Mouse (Mus musculus) liver (tissue): ENCODE measurements around the gene Gm20489.

Source experiments
- DNase-seq: peaks from one replicate; pipeline ENCODE4 v3.0.0-alpha.2; 2020; ENCODE audit warnings: mixed read lengths

The Gm20489 gene

DNA sequence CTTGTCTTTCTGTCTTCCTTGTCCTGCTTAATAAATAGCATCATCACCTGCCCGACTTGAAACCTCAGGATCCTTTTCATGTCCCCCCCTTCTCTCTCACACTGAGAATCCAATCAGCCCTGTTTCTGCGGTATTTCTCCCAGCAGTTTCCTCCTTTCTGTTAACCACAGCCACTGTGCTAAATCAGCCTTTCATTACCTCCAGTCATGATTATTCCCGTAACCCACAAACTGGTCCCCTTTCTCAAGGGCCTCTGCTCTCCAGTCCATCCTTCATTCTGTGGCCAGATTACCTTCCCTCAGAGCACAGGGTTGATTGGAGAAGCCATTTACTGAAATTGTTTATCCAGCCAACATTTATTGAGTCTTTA is at the start of gene Gm20489:
Gm20489 (minus strand) TSS at position 269 of the 370 bp plus-strand sequence.
- no peak for DNase-seq

- no peak for DNase-seq
Measured at GRCm38 (mm10) chrX:101313625-101314359, 45.0 kb upstream of the Gm20489 start.

DNA sequence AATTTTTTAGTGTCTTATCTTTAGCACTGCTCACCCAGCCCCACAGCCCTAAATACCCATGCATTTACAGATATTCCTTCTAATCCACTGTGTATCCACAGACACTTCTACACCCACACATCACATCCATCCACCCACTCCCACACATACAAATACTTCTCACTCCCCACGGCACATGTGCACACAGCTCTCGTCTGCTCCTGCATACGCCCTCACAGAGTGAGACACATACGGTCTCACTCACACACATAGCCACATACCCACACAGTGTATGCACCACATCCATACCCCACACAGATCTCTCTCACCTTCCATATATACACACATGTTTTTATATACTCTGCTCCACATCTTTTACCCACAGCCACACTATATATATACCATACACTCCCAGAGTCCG is 40.5 kb upstream of the Gm20489 start:
- no peak for DNase-seq

DNA sequence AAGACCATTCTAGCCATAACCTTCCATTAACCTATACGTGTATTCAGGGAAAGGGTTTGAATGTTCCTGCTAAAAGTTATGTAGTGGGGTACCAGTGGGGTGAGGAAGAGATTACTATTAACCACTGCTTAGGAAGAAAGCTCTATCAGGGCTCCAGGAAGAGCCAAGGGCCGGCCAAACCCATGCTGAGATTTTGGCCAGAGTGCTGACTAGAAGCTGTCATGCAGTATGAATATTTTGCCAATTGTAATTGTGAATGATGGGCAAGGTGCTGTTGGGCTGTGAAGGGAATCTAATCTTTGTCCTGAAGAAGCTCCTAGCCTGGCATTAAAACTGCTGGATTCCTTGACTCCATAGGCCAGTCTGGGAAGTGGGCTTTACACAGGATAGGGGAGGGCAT is 35.8 kb upstream of the Gm20489 start:
- no peak for DNase-seq

DNA sequence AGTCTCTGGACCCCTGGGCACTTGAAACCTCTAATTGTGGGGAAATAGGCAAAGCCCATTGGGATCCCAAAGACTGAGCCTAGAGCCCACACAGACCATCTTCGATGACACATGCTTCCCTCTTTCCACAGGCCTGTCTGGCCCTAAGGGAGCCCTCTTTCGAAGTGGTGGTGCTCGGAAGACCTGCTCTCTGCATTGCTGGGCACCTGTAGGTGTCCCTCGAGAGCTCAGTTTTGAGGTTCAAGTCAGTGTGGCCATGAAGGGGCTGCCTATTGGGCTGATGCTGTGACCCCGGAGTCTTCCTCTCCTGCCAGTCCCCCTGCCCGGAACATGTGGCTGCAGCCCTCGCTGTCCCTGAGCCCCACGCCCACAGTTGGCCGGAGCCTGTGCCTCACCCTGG is 32.8 kb upstream of the Gm20489 start:
- no peak for DNase-seq

GRCm38 (mm10) chrX:101300427-101301030 is 31.7 kb upstream of the Gm20489 start:
- DNase-seq: no peak

GRCm38 (mm10) chrX:101299473-101300426 is 30.9 kb upstream of the Gm20489 start:
- DNase-seq: no peak

GRCm38 (mm10) chrX:101299055-101299454 is 30.2 kb upstream of the Gm20489 start, which contains the start of gene Nlgn3:
Gene Nlgn3, plus strand, starts transcription at chrX:101299168.
- DNase-seq: peak; percentile 14

DNA sequence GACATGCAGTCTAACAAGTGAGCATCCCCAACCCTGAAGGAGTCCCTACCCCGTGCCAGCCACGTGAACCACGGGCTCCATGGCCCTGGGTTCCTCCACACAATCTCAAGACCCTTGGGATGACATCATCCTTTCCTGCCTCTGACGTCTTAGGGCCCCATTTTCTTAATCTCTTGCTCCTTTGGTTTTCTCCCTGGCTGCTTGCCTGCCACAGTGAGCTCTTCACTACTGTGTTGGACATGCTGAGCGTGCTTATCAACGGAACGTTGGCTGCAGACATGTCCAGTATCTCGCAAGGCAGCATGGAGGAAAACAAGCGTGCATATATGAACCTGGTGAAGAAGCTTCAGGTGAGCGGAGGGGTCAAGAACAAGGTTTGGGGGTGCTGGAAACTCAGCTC is 21.3 kb upstream of the Gm20489 start:
- DNase-seq: peak; percentile 41

- DNase-seq: no peak
Measured at GRCm38 (mm10) chrX:101289037-101289436, 20.2 kb upstream of the Gm20489 start.

DNA sequence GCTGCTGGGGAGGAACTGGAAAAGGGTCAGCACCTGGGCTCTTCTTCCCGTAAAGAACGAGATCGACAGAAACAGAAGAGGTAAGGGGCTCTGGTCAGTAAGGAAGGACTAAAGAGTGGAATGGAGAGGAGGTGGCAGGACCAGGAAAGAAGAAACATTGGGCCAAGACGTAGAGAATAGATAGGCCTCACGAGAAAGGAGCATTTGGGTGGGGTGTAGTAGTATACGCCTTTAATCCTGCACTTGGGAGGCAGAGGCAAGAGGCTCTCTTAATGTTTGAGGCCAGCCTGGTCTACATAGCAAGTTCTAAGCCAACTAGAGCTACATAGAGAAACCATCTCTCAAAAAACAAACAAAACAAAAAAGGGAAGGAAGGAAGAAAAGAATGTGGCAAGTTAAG is 19.6 kb upstream of the Gm20489 start:
- peak; percentile 37 for DNase-seq

GRCm38 (mm10) chrX:101287543-101287942 is 18.7 kb upstream of the Gm20489 start:
- peak; percentile 74 for DNase-seq

DNA sequence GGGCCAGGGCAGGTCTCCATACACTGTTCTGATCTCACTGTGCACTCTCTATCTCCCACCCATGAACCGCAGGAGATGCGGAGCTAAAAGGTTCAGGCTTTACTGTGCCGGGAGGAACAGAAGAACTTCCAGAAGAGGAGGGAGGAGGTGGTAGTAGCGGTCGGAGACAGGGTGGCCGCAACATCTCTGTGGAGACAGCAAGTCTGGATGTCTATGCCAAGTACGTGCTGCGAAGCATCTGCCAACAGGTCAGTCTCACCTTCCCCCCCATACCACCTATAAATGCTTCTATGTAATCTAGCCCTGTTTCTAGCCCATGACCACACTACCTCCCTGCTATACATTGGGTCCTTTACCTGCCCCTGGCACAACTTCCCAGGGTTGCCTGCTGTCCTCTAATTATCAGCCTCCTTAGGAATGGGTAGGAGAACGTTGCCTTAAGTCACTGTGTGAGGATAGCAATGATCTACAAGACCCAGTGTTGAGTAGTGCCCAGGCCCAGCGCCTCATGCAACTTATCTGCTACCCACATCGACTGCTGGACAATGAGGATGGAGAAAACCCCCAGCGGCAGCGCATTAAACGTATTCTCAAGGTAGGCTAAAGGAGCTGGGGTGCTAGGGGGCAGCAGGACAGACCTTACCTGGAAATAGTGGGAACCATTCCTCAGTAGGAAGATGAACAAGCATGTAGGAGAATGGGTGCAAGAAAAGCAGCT is 17.3 kb upstream of the Gm20489 start:
- DNase-seq: no peak

DNA sequence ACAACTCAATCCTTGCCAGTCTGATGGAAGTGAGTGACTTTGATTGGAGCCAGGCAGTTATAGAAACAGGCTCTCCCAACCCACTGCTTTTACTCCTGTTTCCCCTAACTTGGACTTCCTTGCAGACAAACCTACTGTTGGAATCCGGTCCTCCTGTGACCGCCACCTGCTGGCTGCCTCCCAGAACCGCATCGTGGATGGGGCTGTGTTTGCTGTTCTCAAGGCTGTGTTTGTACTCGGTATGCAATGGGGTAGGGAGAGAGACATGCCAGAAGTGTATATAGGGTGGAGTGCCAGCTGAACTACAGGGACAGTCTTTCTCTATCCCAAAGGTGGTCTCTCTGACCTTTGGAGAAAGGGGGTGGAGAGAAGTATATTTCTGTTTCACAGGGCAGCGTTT is 16.7 kb upstream of the Gm20489 start:
- peak; percentile 80 for DNase-seq

DNA sequence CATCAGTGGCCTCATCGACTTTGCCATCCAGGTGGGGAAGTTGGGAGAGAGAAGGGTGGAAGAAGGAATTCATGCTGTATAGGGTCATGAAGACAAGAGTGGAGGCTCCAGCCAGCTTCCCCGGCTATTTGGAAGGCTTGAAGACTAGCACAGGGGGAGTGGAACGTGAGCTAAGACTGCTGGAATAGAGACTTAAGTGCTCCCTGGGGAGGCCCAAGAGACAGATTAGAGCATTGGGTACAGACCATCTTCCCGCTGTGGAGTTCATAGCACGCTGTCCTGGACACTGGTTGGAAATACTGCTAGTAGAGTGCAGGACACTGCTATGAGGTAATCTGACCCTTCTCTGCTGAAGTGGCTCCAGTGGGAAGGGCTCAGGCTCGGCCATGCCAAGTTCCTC is 14.0 kb upstream of the Gm20489 start:
- DNase-seq: no peak

GRCm38 (mm10) chrX:101273875-101274738 is 5.3 kb upstream of the Gm20489 start, which contains the start of gene Med12:
Gene Med12, plus strand, starts transcription at chrX:101274030.
- peak; percentile 95 for DNase-seq

DNA sequence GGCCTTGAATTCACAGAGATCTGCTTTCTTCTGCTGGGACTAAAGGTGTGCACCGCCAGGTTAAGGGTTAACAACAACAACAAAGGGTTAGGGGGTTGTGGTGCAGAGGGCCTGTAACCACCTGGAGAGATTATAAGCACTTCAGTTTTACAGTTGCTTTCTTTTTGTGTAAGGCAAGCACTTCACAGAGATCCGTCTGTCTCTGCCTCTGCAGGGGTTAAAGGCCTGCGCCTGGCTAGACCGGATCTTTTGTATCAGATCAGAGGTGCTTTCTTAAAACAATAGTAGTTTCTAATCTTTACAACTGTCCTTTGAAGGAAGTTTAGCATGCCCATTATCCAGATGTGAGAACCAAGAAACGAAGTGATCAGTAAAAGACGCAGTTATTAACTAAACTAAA is 4.6 kb upstream of the Gm20489 start:
- DNase-seq: no peak

DNA sequence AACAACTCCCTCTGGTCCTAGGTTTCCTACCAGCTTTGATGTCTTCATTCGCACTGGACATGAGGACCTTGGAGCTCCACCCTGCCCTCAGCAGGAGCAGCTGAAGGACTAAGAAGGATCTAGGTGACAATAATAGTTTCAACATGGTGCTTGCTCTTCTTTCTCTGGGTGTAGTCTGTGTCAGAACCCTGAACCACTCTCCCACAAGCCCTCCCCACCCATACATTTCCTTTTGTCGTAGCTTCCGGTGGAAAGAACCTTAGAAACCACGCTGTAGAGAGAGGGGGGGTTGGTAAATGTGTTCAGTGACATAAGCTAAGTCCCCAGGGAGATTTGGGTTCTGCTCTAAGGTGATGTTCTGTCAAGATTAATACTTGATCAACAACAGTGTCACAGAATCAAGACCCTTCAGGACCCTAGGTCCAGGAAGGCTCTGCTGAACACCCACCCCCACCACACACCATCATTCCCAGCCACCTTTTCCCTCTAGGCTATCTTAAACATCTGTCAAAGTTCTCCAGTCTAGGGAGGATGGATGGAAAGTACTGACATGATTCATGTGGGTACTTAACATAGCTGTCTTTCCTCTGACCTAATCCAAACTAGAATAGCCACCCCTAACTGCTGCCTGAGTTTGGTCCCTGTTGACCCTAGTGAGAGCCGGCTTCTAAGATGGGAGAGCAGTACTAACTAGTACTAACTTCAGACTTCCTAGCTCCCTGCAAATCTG is 633 bp downstream of the Gm20489 start, which contains the start of gene Il2rg:
Il2rg (minus strand) TSS at position 231 of the 730 bp plus-strand sequence.
- DNase-seq: no peak

DNA sequence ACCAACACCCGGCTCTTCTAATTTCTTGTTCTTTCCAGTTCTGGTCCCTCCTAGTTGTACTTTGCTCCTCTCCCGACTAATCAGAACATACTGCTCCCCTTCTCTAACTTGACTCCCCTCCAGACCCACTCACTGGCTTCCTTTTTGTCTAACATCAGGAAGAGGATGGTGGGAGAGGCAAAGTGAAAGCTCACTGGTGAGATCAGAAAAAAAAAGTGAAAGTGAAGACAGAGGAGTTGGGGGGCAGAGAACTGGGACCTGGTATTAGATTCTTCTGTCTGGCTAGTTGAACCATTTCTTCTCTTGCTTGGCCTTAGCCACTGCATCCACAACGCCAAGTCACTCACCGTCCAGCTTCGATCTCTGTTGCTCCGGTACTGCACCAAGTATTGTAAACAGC is 2.2 kb downstream of the Gm20489 start:
- DNase-seq: no peak

- no peak for DNase-seq
Measured at GRCm38 (mm10) chrX:101263892-101264291, 4.9 kb downstream of the Gm20489 start, which contains the start of gene Gm614. Gene Gm614, minus strand, starts transcription at chrX:101263992.
